Mouse (Mus musculus) adrenal gland, postnatal 36 days (tissue): Measurements from ENCODE around the gene Grik5. TPM values are rescaled to one million over a fixed set of nuclear protein-coding genes. Genes with fewer than 3 reads are reported as not detected.
A peak's percentile ranks its signal among the peaks of the same experiment; 100 is the strongest.

Experiments used
- DNase-seq, 2 experiments: peaks; one replicate each; pipeline ENCODE4 v3.0.0; 2021; ENCODE audit warnings: mixed read lengths in 1 of 2
- total RNA-seq, 2 experiments: library from RNA; stranded (reverse); gene quantifications; 2 replicates each; pipeline ENCODE4 v1.2.3; 2021

The Grik5 gene
- total RNA-seq, 2 experiments from 2014 or later = 13.4 to 16.9 TPM

DNA sequence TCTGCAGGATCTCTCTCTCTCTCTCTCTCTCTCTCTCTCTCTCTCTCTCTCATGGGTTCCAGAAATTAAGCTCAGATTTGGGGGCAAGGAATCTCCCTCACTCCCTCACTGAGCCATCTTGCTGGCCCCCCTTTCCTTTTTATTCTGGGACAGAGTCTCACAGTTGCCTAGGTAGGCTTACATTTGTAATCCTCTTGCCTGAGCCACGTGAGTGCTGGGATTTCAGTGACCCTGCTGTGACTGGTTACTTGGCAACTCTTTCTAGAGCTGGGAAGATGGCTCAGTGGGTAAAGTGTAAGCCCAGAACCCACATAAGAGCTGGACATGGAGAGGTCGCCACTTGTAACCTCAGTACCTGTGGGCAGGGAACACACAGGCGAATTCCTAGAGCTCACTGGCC lies 40.6 kb downstream of the Grik5 start:
- no peak for DNase-seq

DNA sequence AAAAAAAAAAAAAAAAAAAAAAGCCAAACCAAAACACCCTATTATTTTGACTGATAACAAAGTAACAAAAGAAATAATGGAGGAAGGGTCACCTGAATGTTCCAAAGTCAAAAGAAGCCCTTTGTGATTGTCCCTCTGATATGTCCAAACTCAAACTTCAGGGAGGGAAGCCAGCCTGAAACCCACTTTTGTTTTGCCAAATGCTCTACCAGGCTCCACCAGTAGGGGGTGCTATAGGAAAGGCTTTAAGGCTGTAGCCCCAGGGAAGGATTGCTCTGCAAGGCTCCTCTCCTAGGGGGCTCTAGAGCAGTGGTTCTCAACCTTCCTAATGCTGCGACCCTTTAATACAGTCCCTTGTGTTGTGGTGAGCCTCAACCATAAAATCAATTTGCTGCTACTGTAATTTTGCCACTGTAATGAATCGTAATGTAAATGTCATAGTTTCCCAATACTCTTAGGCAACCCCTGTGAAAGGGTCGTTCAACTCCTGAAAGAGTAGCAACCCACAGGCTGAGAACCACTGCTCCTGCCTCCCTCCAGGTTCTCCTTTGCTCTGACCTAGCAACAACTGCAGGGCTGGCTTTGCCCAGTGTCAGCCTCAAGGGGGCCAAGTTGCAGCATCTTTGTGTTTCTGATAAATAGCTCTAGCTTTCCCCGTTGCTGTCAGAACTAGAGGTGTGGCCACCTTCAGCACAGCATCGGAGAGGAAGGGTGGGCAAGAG lies 42.0 kb downstream of the Grik5 start:
- peak; percentile 75 to 81 for DNase-seq

DNA sequence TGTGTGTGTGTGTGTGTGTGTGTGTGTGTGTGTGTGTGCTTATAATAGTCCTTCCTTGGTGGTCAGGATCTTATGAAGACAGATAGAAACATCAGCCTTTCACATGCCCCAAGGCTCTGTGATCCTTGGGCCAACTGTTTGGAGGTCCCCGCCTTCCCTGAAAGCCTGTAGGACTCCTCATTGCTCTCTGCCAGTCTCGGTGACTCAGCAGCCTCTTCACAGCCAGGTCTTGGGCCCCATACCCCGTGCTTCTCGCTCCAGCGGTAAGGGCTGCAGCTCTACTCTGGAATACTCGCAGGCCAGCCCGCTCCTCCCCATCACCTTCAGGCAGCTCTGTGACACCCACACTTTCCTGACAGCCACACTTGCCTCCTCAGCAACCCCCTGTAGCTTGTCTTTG lies 45.7 kb downstream of the Grik5 start:
- DNase-seq = peak; percentile 53 to 73

DNA sequence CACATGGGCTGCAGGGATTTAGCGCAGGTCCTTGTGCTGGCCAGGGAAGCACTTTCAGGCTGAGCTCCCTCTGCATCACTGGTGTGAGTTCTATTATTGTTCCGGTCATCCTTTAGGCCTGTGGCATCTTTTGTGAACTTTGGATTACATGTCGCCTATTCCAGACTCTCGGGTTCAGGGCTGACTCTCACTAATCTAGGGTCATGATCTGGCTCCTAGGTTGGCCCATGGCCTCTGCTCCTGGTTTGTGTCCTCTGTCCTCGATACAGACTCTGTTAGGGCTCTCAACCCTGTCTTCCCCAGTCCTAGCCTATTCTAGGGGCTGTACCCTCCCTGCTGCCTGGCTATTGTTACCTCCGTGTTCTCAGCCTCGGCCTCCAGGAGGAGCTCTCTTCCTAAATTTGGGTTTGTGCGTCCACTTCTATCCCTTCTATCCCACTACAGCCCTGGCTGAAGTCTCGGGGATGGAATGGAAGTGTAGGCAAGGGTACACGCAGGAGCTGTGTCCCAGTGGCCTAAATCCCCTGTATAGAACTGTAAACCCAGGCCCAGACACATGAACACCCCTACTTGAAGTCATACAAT lies 46.2 kb downstream of the Grik5 start:
- peak; percentile 37 to 52 for DNase-seq

DNA sequence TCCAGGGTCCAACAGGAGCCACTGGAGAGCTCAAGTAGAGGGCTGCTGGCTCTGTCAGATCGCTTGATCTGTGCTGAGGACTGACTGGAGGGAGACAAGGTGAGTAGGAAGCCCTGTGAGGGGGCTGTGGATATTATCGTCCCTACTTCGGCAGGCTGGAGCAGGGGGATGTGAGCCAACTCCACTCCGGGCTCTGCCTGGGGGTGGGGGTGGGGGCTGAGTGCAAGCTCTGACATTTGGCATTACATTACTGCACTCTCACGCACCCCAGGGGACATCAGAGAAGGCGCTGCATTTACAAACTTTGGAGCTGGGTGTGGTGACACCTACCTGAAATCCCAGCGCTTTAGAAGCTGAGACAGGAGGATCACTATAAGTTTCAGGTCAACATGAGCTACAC lies 60.6 kb downstream of the Grik5 start:
- no peak for DNase-seq

DNA sequence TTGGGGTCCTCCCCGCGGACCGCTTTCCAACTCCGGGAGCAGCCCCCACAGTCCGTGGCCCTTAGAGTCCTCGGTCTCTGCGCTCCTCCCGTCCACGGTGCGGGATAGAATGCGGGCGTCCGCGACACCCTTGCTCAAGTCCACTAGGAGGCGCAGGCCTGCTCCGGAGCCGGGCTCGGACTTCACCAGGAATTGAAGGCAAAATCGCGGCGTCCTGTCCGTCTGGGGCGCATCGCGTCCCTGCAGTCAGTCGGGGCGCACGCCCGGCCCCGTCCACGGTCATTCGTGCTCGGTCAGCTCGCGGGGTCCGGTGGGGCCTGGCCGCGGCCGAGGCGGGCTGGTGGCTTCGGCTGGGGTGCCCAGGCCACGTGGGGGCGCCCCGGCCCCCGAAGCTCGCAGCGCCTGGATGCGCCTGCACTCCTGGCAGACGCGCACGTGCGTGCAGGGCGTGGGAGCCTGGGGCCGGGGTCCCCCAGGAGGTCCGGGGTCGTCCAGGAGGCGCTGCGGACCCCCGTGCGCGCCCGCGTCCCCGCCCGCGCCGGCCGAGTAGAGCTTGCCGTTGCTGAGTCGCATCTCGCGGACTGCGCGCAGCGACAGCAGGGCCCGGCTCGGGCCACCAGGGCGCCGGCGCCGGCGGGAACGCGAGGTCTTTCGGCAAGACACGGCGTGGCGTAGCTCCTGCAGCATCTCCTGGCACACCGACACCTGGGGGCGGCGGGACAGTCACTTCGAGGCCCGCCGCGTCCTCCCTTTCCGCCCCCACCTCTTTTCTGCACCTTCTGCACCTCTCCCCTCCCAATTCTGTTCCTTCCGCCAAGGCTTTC lies 61.8 kb downstream of the Grik5 start:
- peak; percentile 57 to 72 for DNase-seq

DNA sequence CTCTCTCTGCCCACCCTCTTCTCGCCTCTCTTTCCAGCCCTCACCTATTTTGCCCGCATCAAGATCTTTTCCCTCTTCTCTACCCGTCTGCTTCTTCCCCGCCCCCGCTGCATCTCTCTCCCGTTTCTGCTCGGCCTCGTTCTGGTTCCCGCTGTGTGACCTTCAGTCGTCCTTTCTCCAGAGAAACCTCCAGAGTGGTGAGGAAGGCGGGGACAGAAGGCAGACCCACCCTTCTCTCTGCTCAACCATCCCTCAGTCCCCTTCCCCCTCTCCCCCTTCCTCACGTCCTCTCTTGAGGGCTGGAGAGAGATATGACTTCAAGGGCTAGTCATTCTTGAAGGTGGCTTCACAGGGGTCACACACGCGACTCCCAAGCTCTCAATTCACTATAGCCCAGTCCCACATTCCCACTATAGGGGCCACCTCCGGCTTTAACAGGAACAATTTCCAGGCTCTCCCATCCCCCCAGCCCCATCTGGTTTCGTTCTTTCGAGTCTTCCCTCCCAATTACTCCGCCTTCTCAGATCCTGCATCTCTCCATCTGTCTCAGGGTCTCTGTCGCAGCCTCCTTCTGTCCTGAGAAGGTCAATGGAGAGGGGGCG lies 62.9 kb downstream of the Grik5 start:
- no peak for DNase-seq

DNA sequence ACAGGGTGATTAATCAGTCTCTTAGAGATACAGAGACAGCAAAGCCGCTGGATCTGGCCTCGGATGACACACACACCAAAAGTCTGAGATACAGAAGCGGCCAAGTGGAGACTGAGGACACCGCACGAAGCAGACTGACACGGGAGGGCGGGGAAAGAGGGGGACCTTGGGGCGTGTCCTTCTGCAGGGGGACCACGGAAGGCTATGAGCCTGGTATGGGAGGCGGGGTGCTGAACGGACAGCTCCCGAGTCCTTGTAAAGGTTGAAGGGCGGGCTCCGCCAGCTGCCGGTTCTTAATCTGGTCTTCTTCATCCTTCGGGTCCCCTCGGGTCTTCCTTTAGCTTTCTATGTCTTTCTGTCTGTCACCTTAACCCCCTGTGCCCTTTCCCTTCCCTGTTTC lies 63.5 kb downstream of the Grik5 start:
- peak; percentile 91 for DNase-seq

DNA sequence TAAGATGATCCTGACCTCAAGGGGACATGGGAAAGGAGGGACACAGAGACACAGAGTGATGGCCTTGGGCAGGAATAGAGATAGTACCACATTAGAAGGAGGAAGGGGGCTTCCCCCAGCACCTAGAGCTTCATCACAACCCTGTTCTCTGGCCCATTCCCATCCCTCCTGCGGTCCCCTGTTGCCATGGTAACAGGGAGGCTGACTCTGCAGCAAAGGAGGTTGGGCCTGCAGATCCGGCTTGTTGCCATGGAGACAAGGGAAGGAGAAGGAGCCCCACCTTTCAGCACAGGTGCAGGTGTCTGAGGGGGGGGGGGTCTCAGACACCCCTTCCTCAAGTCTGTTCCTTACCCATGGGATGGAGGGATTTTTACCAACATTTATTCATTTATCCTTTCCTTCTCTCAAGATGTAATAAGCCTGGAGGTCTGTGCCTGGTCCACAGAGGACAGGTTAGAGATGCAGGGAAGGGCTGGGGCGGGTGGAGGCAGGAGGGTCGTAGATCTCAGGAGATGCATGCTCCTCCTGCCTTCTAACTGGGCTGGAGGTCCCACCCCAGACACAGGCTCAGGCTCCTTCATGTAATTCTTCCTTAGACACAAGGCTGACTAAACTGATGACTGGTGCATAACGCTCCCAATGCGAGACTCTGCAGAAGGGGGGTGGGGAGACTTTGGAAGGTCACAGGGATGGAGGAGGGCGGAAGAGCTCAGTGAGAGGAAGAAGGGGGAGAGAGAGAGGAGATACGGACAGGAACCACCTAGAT lies 64.4 kb downstream of the Grik5 start:
- DNase-seq = peak in 1 of 2 experiments; percentile 38

DNA sequence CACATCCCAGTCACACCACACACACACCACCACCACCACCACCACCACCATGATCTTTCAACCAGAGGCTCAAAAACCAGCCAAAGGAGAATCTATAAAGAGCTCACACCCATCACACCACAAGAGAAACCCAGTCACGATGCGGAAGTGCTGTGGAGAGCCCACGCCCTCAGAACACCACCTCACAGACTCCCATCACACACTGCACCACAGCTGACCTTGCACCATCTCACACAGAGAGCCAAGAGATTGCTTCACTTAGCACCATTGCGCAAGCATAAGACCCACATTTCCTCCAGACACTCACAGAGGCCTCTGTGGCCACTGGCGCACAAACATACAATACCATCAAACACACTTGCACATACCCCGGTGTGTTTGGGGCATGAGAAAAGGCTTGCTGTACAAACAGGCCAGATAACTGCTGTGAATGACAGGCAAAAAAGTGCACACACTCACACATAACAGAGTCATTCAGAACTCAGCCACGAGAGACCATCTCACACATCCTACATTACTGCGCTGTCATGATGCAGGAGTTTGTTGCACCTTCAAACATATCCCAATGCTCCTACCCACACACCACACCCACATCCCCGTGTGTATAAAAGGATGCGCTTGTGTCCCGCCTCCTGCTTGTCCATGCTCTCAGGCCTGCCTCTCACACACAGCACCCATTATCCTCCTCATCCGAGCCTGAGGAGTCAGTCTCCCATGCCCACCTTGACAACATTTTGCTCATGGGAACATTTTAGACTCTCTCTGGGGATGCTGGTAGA lies 65.4 kb downstream of the Grik5 start:
- peak; percentile 63 to 82 for DNase-seq

DNA sequence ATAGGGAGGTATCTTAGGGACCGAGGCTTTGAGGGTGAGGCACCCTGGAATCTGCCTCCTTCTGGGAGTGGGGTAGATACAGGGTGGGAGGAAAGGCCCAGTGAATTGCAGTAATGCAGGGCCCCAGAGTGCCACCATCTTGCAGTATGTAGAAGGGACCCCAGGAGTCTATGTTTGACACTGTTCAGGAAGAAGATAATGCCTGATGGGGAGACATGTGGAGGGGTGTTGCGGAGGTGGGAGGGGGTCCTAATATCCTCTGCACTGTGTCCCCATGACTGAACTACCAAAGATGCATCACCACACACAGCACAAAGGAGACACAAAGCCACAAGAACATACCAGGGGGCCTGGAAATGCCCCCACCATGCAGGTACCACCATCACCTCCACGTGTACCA lies 66.0 kb downstream of the Grik5 start:
- no peak for DNase-seq

DNA sequence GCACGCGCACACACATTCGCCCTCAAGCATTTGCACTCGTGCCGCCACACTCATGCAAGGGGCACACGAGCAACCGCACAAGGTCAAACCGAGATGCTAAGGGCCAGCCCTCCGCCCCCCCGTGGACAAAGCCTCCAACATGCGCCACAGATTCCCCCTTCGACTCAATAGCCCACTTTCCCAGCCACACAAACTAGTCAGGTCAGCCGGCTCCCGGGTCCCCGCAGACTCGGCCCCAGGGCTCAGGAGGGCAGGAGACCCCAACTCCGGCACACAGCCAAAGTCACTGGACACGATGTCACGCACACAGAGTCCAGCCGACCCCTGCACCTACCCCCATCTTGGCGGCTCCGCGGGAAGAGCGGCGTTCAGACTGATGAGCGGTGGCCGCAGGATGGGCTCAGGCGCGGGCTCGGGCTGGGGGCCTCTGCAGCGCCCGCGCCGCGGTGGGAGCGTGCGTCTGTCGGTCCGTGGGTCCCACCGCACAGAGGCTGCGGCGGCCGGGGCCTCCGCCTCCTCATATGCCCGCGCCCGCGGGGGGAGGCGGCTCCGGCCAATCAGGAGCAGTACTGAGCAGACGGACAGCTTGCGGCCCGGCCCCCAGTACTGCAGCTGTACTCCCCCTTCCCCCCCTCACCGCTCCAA lies 66.6 kb downstream of the Grik5 start, which contains the start of gene Atp1a3:
Gene Atp1a3 (minus strand): TSS at position 538 of the 645 bp plus-strand sequence.
- peak; percentile 86 to 88 for DNase-seq

DNA sequence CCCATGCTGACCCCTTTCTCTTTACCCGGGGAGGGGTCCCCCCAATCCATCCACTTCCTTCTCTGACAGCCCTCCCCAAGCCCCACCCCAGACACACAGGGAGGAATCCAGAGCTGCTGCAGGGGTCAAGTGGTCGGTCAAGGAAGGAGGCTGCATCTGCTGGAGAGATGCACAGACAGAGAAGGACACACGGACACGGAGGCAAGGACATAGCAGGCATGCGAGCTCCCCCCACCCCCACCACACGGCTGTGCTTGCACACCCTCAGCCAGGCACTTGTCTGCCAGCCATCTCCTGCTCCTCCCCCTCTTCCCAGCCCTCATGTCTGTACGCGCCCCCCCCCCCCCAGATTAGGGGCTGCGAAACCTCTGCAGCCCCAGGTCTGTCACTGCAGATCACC lies 67.3 kb downstream of the Grik5 start:
- DNase-seq = no peak

DNA sequence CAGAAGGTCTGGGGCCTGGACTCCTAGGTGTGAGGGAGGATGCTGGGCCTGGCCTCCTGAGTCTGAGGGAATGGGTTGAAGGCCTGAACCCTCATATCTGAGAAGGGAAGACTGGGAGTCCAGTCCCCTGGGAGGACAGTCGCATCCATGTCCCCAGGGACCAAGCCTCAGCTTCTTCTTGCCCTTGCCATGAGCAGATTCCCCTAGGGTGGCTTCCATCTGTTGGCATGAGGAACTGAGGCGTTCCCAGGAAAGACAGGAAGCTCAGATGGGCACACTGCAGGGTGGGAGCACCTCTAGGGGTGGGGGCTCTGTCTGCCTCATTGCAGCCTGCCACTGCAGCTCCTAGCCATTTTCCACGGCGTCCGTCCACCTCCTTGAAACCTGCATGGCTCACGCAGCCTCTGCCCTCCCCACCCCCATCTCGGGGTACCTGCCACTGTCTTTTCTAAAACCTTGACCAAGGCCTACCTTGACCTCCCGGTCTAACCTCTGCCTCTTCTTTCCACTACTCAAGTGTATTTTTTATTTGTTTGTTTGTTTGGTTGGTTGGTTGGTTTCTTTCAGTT lies 68.2 kb downstream of the Grik5 start:
- DNase-seq = no peak

DNA sequence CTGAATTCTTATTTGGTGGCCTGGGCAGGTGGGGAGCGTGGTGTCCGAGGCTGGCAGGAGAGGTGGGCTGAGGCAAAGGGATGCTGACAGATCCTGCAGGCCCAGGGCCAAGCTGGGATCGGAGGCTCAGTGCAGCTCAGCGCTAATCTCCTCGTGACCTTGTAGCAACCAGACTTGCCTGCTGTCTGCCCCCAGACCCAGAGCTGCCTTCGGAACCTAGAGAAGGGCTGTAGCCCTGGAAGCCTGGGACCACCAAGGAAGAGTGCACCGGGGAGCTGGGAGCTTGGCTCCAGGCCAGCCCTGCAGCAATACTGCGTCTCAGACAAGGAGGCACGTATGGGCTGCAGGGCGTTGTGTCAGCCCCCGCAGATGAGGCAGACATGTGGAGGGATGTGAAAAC lies 68.9 kb downstream of the Grik5 start:
- no peak for DNase-seq

DNA sequence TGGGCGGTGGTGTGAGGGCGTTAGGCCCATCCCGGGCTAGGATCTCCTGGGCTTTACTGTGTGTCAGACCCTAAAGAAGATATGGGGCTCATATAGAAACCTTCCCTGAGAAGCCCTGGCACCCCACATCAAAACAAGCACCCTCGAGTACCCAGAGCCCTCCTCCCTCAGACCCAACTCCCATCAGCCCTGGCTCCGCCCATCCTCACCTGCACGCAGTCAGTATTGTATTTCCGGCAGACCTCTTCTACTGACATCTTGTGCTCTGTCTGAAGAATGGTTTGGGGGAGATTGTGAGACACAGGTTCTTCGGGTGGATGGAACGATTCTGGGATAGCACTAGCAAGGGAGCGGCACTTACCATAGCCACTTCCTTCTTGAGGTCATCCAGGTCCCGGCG lies 71.4 kb downstream of the Grik5 start:
- DNase-seq = no peak

DNA sequence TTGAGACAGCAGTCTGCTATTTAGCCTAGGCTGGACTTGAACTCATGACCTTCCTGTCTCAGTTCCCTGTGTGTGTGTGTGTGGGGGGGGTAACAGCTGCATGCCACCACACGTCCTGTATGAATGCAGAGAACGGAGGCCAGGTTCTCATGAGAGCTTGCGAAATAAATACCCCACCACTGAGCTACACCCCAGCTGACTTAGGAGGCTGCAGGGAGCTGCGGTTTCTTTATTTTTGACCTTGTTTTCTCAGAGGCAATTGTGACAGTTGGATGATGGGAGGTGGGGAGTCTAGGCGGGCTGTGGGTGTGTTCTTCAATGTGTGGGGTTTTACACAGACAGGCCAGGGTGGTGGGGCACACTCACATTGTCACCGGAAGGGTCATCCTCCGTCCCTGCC lies 71.9 kb downstream of the Grik5 start:
- DNase-seq = no peak

DNA sequence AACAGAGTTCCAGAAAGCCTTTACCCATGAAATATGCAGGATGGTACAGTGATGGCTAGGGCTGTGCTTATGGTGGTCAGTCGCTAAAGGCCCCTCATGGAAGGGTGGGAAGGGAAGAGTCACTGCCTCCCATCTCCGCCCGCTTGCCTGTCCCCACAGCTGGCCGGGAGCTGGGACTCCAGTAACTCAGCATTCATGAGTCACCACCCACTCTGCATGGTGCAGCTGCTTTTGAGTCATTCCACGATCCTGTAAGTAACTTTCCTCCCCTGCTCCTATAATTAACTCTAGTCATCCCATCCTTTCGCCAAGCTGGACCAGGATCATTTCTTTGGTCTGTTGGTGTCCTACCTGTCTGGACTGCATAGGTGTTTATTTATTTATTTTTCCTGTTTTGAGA lies 79.1 kb downstream of the Grik5 start:
- DNase-seq = peak; percentile 40 to 53

DNA sequence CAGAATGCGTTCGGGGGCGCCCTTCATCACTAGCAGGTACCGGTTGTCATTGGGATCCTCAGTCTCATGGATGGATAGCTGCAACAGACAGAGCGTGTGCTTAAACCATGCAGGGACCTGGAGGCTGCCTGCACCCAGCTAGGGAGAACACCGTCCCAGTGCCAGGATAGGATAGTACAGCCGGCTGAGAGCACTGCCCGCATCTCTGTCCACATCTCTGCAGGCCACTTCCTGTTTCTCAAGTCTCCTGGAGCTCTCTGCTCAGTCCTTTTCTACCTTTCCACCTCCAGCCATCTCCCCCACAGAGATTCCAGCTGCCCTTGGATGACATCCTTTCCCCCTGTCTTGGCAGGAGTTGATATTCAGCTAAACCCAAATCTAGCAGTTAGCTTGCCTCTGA lies 81.7 kb downstream of the Grik5 start:
- DNase-seq = no peak

DNA sequence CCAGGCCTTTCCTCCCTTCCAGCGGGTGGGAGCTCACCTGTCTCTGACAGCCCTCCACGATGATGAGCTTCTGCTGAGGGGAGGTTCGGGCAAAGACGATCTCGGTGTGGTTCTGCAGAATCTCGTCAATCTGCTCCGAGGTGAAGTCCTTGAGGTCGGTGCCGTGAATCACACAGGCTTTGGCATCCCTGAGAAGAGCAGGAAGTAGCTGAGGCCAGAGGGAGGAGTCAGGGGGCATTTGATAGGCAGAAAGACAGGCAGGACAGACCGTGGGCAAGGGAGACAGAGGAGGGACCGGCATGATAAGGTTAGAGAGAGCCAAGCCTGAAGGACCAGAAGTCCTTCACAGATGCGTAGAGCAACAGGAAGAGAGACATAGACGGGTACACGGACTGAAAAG lies 84.2 kb downstream of the Grik5 start:
- DNase-seq = peak; percentile 75 to 77
